Mouse (Mus musculus) brain, adult 2 months (tissue): ENCODE measurements at regions not wholly inside any gene's neighbourhood (a gene's known extent, or its start where the extent isn't known, plus 50 kb on each side); places are given as distances from the start of the nearest gene placed in this dataset.

Experiments used
- DNase-seq: peaks from one replicate; pipeline ENCODE4 v3.0.0; 2011; ENCODE audit warnings: low read depth, low spot score

DNA sequence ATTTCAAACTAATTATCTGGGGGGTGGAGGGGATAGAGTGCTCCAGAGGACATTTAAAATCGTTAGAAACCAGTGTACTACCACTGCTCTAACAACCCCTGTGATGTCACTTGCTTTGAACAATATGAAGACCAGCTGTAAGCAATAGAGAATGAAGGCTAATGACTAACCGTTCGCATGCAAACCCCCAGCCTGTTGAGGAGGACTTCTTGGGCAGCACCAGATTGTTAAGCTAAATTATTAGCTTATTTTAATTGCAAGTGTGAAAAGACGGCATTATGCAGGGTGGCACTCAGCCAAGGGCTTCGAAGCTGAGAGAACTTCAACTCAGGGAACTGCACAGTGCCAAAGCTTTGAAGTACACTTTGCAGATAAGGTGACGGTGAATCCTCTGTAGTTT is 452.0 kb upstream of the Adamts9 start:
- peak; percentile 59 for DNase-seq

DNA sequence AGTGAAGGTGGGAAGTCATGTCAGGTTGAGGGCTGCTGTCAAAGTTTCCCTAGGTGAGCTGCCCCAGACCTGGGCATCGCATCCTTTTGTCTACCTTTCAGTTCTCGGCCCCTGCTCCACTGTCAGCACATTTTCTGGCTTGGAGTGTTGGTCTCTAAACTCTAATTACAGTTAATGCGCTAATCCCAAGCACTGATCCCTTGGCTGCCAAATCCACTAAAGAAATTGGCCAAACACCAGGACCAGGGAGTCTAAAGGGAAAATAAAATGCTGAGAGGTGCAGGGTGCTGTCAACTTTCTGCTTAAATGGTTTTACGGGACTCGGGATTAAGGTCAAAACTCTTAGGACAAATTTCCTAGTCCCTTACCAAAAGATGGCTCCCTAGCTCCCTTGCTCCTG is 450.3 kb upstream of the Adamts9 start:
- DNase-seq = no peak

DNA sequence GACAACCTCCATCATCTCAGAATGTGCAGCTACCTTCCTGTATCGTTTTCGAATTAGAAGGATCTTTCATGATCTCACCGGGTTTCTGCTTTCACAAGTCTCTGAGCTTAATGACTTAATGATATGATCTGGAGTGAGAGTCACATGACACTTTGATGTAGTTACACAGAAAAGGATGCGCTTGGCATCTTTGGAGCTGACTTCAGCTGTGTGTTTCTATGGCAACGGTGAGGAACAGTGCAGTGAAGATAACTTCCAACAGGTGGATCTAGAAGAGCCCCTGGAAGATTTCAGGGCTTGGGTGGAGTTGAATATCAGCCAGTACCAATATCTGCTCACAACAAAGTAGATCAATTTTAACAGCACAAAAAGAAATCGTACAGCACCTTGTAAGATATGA is 449.1 kb upstream of the Adamts9 start:
- peak; percentile 66 for DNase-seq

DNA sequence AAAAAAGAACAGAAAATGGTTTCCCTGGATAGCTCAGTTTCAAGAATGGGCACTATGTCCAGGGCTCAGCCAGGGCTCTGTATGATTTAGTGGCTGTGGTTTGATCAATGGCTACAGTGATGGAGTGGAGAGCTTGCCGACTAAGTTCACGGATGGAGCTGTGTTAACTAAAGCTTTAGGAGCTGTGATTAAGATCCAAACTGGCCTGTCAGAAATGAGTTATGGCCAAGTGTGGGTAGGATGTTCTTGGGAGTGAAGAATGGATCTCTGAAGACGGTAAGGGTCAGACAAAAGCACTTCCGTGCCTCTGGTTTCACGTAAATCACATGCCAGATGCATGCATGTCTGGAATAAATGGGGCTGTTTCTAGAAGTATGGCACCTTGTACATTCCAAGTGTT is 447.9 kb upstream of the Adamts9 start:
- DNase-seq = no peak

DNA sequence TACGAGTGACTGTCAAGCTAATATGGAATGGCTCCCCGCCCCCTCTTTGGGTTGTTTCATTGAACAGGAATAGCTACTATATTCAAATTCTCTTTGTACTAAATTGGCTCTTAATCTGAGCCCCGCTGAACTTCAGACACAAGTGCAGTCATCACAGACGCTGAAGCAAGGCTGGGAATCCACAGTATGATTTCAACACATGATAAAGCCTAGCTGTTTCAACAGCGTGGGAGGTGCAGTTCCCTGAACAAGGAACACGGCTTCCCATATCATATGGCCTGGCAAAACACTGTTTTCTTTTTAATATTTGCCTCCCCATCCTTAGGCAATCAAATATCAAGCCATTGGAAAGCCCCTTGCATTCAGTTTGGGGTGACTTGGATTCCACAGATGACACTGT is 428.0 kb upstream of the Adamts9 start:
- DNase-seq = peak; percentile 39

DNA sequence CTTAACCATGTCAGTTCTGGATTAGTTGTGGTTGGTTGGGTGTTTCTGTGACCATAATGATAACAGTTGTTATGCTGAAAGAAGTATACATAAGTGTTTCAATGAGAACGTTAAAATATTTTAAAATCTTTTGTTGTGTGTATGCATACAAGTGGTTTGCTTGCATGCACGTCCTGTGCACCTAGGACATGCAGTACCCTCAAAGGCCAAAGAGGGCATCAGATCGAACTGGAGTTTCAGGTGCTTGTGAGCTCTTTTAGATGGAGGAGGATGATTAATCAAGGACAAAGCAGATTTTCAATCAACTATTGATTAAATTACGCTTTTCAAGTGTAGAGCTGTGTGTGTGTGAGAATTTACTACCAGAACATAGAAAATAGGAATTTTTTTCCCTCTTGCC is 420.6 kb upstream of the Adamts9 start:
- DNase-seq = no peak

DNA sequence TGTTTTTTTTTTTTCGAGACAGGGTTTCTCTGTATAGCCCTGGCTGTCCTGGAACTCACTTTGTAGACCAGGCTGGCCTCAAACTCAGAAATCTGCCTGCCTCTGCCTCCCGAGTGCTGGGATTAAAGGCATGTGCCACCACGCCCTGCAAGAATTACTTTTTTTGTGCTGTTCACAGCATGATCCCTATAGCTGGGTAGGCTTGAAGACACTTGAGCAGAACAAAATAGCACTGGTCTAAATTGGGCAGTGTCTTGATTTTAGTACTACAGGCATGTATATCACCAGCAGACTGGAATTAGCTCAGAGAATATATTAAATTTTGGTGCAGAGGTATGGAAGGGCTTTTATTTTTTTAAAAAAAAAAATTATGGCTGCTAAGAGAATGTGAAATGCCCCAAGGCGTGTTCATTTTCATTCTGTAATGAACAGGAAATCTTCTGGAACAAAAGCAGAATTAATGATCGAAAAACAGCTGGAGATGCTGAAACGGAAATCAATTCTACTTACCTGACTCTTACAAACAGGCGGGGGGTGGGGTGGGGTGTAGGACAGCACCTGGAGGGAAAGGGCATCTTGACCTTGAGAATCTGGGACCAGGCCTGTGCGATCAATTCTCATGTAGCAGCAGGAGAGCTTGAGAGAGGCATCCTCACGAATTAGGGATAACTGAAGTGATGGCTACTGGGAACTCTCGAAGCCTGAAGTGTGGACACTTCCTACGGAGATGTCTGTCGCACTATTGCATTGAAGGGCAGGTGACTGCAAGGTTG is 410.2 kb upstream of the Adamts9 start:
- DNase-seq = no peak

DNA sequence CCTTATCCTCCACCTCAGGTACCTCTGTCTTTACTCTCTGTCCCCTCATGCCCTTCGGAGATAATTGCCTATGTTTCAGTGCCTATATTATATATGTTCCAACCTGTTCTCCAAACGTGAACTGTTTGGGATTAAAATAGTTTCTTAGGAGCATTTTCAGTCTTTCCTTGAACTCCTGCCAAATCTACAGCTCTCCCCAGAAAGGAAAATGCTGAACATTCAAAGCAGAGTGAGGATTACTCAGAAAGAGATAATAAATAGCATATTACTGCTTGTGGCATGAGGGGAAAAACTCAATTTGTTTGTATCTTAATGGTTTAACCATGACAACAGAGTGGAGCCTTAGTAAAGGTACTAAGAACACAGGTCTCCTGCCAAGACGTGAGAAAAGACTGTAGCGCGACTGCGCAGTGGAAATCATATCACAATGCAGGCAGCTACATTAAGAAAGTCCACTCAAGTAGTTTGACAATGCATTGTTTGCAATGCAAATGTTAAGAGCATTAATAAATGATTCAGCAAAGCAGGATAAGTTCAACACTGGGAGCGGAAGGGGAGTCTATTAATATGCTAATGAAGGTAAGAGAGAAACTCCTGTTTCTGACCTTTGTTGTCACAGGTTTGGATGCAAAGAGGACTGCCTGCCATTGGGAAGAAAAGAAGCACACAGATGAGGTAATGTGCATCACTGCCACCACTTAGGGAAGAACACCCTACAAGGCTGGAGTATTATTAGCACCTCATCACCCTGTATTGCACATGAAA is 406.8 kb upstream of the Adamts9 start:
- peak; percentile 63 for DNase-seq

DNA sequence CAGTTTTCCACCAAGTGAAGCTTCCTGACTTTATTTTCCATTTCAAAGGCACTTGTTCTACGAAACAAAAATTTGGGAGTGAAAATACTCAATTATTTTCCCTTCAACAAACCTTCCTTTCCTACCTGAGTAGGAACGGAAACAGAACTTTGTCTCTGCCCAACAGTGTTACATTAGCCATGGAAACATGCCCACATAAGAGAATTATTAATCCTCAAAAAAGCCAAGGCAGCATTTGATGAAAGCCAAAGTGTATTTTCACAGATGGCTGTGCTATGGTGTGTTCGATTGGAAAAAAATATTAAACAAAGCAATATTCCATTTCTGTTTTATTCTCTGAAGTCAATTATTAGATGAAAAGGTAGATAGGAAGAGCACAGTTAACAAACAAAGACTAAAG is 404.8 kb upstream of the Adamts9 start:
- no peak for DNase-seq

DNA sequence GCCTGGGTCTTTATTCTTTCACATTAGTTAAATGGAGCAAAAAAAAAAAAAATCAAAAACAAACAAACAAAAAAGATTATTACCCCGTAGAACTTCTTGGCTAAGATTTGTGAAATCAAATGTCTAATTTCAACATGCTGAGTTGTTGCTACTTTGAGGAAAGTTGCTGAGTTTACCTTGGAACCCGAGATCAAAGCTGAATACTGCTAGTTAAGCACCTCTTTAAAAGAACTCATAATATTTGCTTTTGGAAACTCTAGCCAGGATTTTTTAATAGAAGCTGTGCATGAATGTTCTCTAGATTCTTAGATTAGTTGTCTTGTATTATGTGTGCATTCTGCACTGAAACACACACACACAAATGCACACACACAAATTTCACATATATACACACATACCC is 385.4 kb upstream of the Adamts9 start:
- DNase-seq = no peak

DNA sequence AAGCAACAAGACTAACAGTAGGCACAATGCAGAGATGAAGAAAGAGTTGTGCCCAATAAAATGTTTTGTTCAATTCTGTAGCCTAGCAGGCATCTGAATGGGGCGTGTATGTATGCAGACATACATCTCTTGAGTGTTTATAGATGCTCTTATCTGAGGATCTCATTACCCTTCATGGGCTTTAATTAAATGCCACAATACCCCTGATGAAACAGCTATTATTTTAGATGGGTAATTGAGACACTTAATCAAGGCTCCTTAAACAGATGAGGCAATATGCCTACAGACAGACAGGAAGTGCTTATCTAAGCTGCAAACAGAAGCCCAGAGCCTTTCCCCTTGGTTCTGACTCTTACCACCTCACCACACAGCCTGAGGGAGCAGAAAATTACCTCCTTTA is 384.6 kb upstream of the Adamts9 start:
- no peak for DNase-seq

DNA sequence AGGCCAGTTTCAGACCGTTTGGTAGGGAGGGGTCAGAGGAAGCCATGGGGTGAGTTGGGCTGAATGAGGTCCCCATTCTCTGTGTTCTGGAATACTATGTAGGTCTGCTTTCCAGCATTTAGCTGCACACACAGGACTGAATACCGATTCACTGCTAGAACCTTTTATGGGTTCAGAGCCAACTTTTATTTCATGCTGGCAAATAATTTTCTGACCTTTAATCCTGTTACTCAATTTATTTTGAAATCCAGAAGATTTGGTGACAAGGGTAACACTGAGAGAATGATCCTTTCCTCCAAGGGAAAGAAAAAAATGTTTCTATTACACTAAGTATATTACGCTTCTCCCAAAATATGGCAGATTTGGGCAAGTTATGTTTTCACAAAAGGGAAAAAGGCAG is 380.6 kb upstream of the Adamts9 start:
- no peak for DNase-seq

DNA sequence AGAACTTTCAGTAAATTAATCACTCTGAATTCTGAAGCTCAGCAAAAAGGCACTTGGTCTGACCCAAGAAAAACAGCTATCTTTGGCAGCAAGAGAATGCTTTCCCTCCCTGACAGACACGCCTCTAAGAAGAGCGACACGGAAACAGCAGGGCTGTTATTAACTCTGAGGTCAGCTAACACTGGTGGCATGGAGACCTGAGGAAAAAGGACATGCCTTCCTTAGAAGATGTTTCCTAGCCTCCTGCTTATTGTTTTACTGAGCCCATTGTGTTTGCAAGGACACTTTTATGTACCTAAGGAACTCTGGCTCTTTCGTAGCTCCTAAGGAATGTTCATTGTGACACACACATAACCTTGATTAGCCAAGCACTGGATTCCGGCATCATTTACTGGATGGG is 371.3 kb upstream of the Adamts9 start:
- DNase-seq = no peak

DNA sequence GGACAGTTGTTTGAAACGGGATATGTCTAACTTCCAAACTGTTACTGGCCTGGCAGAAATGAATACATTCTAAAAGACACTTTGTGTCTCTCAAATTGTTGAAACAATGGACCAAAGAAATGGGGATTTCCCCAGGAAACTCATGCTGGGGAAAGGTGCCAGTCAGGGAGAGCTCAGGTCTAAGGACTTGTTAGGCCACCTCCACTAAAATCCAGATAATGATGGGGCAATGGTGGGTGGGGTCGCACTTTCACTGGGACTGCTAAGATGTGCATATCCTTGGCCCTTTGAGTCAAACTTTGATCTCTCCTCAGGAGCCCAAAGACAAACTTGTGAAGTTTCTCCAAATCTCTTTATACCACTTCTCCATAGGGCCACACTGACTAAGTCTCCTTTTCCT is 361.9 kb upstream of the Adamts9 start:
- DNase-seq = no peak

DNA sequence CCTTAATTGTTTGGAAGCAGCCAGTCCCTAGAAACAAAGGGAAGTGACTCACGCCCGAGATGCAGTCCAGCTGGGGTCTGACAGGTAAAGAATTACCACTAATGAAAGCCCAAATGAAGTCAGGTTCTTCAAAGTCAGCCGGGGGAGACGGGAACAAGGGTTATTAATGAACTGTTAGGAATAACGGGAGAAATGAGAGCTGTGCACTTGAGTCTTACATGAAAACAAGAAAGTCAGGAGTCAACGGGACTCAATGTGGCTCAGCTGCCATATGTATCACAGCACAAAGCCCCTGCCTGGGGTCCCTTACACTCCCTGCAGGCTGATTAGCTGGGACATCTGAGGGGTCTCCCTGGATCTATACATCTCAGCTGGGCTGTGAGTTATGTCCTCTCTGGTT is 354.7 kb upstream of the Adamts9 start:
- DNase-seq = no peak

DNA sequence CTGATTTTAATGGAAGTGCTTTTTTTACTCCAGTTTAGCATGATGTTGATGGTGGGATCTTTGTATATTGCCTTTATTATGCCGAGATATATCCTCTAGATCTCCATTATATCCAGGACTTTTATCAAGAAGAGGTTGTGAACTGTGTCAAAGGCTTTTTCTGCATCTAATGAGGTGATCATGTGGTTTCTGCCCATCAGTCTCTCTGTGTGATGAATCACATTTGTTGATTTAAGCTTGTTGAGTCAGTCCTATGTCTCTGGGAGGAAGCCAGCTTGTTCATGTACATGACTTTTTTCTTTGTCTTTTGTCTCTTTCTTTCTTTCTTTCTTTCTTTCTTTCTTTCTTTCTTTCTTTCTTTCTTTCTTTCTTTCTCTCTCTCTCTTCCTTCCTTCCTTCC is 348.4 kb upstream of the Adamts9 start:
- DNase-seq = no peak

DNA sequence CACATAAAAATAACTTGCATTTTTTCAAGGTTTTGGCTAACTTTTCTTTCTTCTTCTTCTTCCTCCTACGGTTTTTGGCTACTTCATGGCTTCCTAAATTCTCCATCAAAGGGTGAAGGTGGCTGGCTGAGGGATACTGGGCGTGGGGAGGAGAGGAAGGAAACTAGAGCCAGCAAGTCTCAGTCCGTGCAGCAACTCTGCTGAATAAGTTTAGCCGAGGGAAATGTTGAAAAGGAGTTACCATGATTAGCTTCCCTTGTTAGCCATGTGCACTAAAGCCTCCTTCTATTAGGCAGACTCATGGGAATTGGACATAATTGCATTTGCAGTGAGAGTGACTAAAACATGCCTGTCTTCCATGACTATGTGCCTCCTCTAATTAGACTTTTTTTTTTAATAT is 345.1 kb upstream of the Adamts9 start:
- DNase-seq = no peak

DNA sequence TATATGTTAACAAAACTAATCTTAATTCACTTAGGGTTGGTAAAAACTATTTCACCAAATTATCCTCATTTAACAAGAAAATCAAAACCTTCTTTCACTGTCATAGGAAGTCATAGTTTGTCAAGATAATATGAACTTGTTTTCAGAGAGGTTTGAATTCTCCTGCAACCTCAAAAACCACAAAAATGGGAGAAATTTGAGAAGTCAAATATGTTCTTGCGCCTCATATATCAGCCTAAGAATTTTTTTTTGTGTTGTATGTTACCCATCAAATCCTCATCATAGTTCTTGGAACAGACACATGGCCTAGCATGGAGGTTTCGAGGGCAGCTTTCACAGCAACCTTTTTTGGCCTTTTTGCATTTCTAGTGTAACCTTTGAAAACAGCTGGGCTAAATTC is 342.5 kb upstream of the Adamts9 start:
- no peak for DNase-seq

DNA sequence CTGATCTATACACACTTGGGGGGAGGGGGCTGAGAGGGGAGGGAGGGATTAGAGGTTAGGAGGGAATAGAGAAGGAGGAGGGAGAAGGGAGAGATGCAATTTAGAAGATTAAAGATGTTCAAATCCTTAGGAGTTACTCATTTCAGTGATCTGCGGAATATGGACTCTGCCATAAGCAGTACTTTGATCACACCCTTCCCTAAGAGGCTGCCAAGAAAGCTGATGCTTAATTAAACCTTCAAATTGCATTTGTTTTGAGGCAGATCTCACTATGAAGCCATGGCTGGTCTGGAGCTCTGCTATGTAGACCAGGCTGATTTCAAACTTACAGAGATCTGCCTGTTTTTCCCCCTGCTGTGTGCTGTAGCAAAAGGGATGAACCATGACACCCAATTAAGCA is 338.2 kb upstream of the Adamts9 start:
- no peak for DNase-seq

DNA sequence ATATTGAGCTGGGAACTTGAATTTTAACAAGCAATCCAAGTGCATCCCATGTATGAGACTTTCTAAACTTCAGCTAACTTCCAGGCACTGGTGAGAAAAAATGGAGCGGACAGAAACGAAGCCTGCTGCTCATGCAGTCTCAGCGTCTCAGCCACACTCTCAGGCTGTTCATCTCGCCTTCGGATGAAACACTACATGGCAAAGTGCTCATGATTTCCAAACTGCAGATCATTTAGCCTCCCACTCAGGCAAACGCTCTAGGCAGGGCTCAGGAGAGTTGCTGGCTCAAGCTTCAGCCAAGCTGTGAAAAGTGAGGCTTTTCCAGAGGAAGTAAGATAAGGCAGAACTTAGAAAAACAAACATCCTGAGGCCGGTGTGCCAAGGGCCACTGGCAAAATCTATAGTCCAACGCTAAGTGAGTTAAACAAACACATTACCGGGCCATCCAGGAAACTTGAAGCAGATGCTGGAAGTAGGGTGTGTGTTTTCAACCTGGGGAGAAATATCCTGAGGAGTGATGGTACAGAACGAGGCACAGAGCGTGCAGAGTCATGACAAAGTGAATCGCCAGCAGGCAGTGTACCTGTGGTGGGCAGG is 330.7 kb upstream of the Adamts9 start:
- peak; percentile 66 for DNase-seq

DNA sequence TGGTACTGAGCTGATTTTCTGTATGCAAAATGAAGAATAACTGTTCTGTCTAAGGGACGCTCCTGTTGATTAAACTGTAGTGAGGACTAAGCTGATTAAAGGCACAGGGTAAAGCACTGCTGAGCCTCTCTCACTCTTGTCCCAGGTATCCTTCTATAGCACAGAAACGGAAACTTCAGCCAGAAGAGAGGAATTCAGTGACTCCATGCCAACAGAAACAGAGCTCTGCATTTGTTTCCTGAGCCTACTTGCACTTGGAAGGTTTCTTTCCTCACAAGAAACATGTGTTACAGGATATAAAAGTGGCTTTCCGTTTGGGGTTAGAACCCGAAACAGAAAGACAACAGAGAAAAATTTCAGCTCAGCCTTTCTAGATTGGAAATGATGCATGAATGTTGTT is 328.9 kb upstream of the Adamts9 start:
- DNase-seq = no peak

DNA sequence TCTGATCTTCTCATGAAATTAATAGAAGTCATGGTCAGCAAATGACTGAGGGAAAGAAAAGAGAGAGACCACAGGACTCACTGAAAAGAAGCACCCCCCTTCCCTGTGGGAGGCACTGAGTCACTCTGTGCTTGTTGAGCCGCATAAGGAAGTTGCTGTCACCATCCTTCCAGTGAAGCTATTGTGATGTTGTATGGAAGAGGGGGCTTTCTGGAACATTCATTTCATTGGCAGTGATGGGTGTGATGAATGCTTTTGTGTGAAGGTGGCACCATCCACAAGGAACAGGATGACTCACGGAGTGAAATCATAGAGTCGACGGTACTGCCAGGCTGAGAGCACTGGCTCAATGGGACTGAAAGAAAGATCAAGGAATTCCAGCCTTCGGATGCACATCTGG is 323.5 kb upstream of the Adamts9 start:
- DNase-seq = peak; percentile 76

DNA sequence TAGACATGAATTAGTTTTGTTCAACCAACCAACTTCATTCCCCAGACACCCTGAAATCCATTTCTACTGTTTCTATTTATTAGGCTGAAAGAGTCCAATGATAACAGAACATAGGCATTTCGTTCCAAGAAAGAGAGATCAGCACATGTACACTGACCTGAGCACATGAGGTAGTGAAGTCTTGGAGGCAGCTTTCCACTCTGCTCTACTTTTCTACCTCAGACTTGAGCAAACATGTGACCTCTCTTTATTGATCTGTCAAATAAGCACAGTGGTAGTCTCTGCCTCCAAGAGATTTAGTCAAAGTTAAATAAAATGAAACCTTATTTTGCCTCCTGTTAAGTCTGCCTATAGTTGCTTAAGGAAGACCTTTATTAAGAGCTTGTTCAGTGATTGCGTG is 321.9 kb upstream of the Adamts9 start:
- no peak for DNase-seq
